Mouse (Mus musculus): ENCODE measurements around the gene Dars2. TPM values are rescaled to one million over a fixed set of nuclear protein-coding genes. Genes with fewer than 3 reads are reported as not detected.

Dars2 gene
- 40.7 and 49.0 TPM in 2 replicates for polyA plus RNA-seq (2015; fragmentation: Nextera tagmentation; extraction: Ambion mirVana)

GRCm38 (mm10) chr1:161070352-161071271, at the start of gene Dars2, which contains the start of gene Cenpl:
Dars2 (minus strand) TSS chr1:161070658.
Cenpl (plus strand) TSS chr1:161070713.
- Histone ChIP-seq H3K9me3 (replicated peaks) (no peaks in the 10 kb centered on the region), H3K9ac (peak within 1 kb of the TSS; percentile 91), H3K36me3 (peaks cover 22% of the 10 kb centered on the region), H3K4me2 (peak within 1 kb of the TSS; percentile 87), H3K4me3 (replicated peaks) (peak within 1 kb of the TSS; percentile 87), H3K4me1 (replicated peaks) (peaks cover 42% of the 10 kb centered on the region), H3K27ac (peak within 1 kb of the TSS; percentile 86), H3K27me3 (no peaks in the 10 kb centered on the region)
- under 1% methylated on average over 57 of the region's 57 CpGs for WGBS (ENCODE audit: insufficient replicate concordance)
- DNase-seq (peak; percentile 93), ATAC-seq (ENCODE audit: low read depth) (peak; percentile 93)

GRCm38 (mm10) chr1:161114591-161114990, 44.1 kb upstream of the Dars2 start:
- Histone ChIP-seq H3K27ac (no peak overlapping the region), H3K4me2 (no peak overlapping the region), H3K27me3 (no peaks in the 10 kb centered on the region), H3K9ac (no peak overlapping the region), H3K36me3 (peaks cover 1% of the 10 kb centered on the region), H3K4me3 (replicated peaks) (no peak overlapping the region), H3K4me1 (replicated peaks) (peaks cover 8% of the 10 kb centered on the region), H3K9me3 (replicated peaks) (no peaks in the 10 kb centered on the region)
- DNase-seq = no peak
- ATAC-seq (ENCODE audit: low read depth) = no peak

- DNase-seq = no peak
- WGBS (ENCODE audit: insufficient replicate concordance) = 80% methylated on average over 8 of the region's 8 CpGs
Measured at GRCm38 (mm10) chr1:161109216-161109615, 38.8 kb upstream of the Dars2 start.

GRCm38 (mm10) chr1:161103842-161104241, 33.4 kb upstream of the Dars2 start:
- WGBS (ENCODE audit: insufficient replicate concordance) = 20% methylated on average over 1 of the region's 1 CpGs
- ATAC-seq (ENCODE audit: low read depth) (no peak), DNase-seq (no peak)
- Histone ChIP-seq H3K9me3 (replicated peaks) (no peaks in the 10 kb centered on the region), H3K4me1 (replicated peaks) (peaks cover 15% of the 10 kb centered on the region), H3K4me2 (no peak overlapping the region), H3K9ac (no peak overlapping the region), H3K27me3 (no peaks in the 10 kb centered on the region), H3K27ac (no peak overlapping the region), H3K36me3 (peaks cover 24% of the 10 kb centered on the region), H3K4me3 (replicated peaks) (no peak overlapping the region)

More at GRCm38 (mm10) chr1:161109216-161109615, 38.8 kb upstream of the Dars2 start:
- no peaks in the 10 kb centered on the region for H3K9me3 ChIP-seq (replicated peaks)
- no peaks in the 10 kb centered on the region for H3K27me3 ChIP-seq
- H3K4me2 ChIP-seq = no peak overlapping the region
- H3K9ac ChIP-seq = no peak overlapping the region
- no peak overlapping the region for H3K27ac ChIP-seq
- peaks cover 17% of the 10 kb centered on the region for H3K36me3 ChIP-seq
- no peak for ATAC-seq (ENCODE audit: low read depth)
- no peaks in the 10 kb centered on the region; the same call in 1 of the 2 replicates for H3K4me1 ChIP-seq (replicated peaks)
- no peak overlapping the region for H3K4me3 ChIP-seq (replicated peaks)

- Histone ChIP-seq H3K36me3 (peaks cover 28% of the 10 kb centered on the region), H3K4me1 (replicated peaks) (peaks cover 16% of the 10 kb centered on the region), H3K4me2 (peak overlapping the region; percentile 25; the same call in 1 of the 2 replicates), H3K27ac (no peak overlapping the region), H3K9ac (no peak overlapping the region), H3K27me3 (no peaks in the 10 kb centered on the region), H3K4me3 (replicated peaks) (no peak overlapping the region), H3K9me3 (replicated peaks) (no peaks in the 10 kb centered on the region)
- DNase-seq = peak; percentile 20
- peak; percentile 91 for ATAC-seq (ENCODE audit: low read depth)
- 24% methylated on average over 4 of the region's 4 CpGs for WGBS (ENCODE audit: insufficient replicate concordance)
Measured at GRCm38 (mm10) chr1:161099721-161100405, 29.4 kb upstream of the Dars2 start.

- ATAC-seq (ENCODE audit: low read depth) (no peak), DNase-seq (no peak)
- H3K36me3 ChIP-seq = peaks cover 77% of the 10 kb centered on the region
- H3K27me3 ChIP-seq = no peaks in the 10 kb centered on the region
- no peak overlapping the region for H3K4me2 ChIP-seq
- no peak overlapping the region for H3K9ac ChIP-seq
- H3K4me1 ChIP-seq (replicated peaks) = peaks cover 34% of the 10 kb centered on the region
- H3K9me3 ChIP-seq (replicated peaks) = no peaks in the 10 kb centered on the region
- no peak overlapping the region for H3K4me3 ChIP-seq (replicated peaks)
- no peak overlapping the region for H3K27ac ChIP-seq
- 94% methylated on average over 3 of the region's 3 CpGs for WGBS (ENCODE audit: insufficient replicate concordance)
Measured at GRCm38 (mm10) chr1:161077243-161077642, 6.8 kb upstream of the Dars2 start.

- H3K9ac ChIP-seq = no peak overlapping the region
- H3K27ac ChIP-seq = no peak overlapping the region
- DNase-seq (no peak), ATAC-seq (ENCODE audit: low read depth) (peak; percentile 43; the same call in 1 of the 2 replicates)
- H3K4me3 ChIP-seq (replicated peaks) = no peak overlapping the region
- H3K4me2 ChIP-seq = no peak overlapping the region
- H3K36me3 ChIP-seq = peaks cover 70% of the 10 kb centered on the region
- H3K9me3 ChIP-seq (replicated peaks) = no peaks in the 10 kb centered on the region
- peaks cover 37% of the 10 kb centered on the region for H3K4me1 ChIP-seq (replicated peaks)
- 75% methylated on average over 6 of the region's 6 CpGs for WGBS (ENCODE audit: insufficient replicate concordance)
- no peaks in the 10 kb centered on the region for H3K27me3 ChIP-seq
Measured at GRCm38 (mm10) chr1:161076238-161076637, 5.8 kb upstream of the Dars2 start.

GRCm38 (mm10) chr1:161071272-161071620, 788 bp upstream of the Dars2 start:
- H3K4me1 ChIP-seq (replicated peaks) = peaks cover 44% of the 10 kb centered on the region
- peak overlapping the region; percentile 91 for H3K9ac ChIP-seq
- H3K27me3 ChIP-seq = no peaks in the 10 kb centered on the region
- H3K4me3 ChIP-seq (replicated peaks) = peak overlapping the region; percentile 87
- peak overlapping the region; percentile 86 for H3K27ac ChIP-seq
- peaks cover 28% of the 10 kb centered on the region for H3K36me3 ChIP-seq
- DNase-seq (no peak), ATAC-seq (ENCODE audit: low read depth) (no peak)
- no peaks in the 10 kb centered on the region for H3K9me3 ChIP-seq (replicated peaks)
- H3K4me2 ChIP-seq = peak overlapping the region; percentile 85
- WGBS (ENCODE audit: insufficient replicate concordance) = 0% methylated on average over 12 of the region's 12 CpGs

GRCm38 (mm10) chr1:161063351-161063750, 7.1 kb downstream of the Dars2 start:
- H3K4me3 ChIP-seq (replicated peaks) = no peak overlapping the region
- no peak overlapping the region for H3K4me2 ChIP-seq
- no peak for ATAC-seq (ENCODE audit: low read depth)
- no peaks in the 10 kb centered on the region for H3K9me3 ChIP-seq (replicated peaks)
- H3K9ac ChIP-seq = no peak overlapping the region
- 60% methylated on average over 1 of the region's 1 CpGs for WGBS (ENCODE audit: insufficient replicate concordance)
- no peak overlapping the region for H3K27ac ChIP-seq
- no peaks in the 10 kb centered on the region for H3K4me1 ChIP-seq (replicated peaks)
- no peaks in the 10 kb centered on the region for H3K27me3 ChIP-seq
- H3K36me3 ChIP-seq = peaks cover 28% of the 10 kb centered on the region
- no peak for DNase-seq

- no peaks in the 10 kb centered on the region for H3K4me1 ChIP-seq (replicated peaks)
Measured at GRCm38 (mm10) chr1:161057164-161057563, 13.3 kb downstream of the Dars2 start.

GRCm38 (mm10) chr1:161046972-161047371, 23.5 kb downstream of the Dars2 start:
- no peaks in the 10 kb centered on the region for H3K4me1 ChIP-seq (replicated peaks)
- H3K4me3 ChIP-seq (replicated peaks) = no peak overlapping the region
- no peaks in the 10 kb centered on the region for H3K27me3 ChIP-seq
- H3K4me2 ChIP-seq = no peak overlapping the region
- peaks cover 63% of the 10 kb centered on the region for H3K36me3 ChIP-seq
- no peak overlapping the region for H3K27ac ChIP-seq
- DNase-seq = no peak
- ATAC-seq (ENCODE audit: low read depth) = no peak
- H3K9ac ChIP-seq = no peak overlapping the region
- 68% methylated on average over 3 of the region's 3 CpGs for WGBS (ENCODE audit: insufficient replicate concordance)
- no peaks in the 10 kb centered on the region for H3K9me3 ChIP-seq (replicated peaks)

More at GRCm38 (mm10) chr1:161057164-161057563, 13.3 kb downstream of the Dars2 start:
- no peaks in the 10 kb centered on the region for H3K27me3 ChIP-seq
- H3K36me3 ChIP-seq = peaks cover 57% of the 10 kb centered on the region
- H3K4me3 ChIP-seq (replicated peaks) = no peak overlapping the region
- DNase-seq (no peak), ATAC-seq (ENCODE audit: low read depth) (no peak)
- H3K4me2 ChIP-seq = no peak overlapping the region
- no peak overlapping the region for H3K9ac ChIP-seq
- no peak overlapping the region for H3K27ac ChIP-seq
- WGBS (ENCODE audit: insufficient replicate concordance) = 82% methylated on average over 1 of the region's 1 CpGs
- H3K9me3 ChIP-seq (replicated peaks) = no peaks in the 10 kb centered on the region
